Comparison of ENCODE assay signal across 14 mouse cellular contexts in the genomic region with DNA sequence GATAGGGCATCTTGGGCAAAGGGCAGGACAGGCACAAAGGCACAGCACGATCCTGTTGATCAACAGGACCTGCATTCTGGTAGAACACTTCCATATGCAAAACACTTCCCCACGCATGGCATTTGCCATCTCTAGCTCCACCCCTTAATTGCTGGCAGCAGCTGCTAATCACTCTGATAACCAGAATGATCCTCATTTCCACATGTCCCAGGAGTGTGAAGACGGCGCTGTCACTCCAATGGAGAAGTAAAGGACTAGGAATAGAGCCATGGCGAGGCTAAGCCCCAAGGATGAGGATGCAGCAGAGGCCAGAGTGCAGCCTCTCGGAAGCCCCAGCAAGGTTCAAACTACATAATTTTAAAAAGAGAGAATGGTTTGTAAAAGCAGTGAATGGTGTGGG. TPM values are rescaled to one million over a fixed set of nuclear protein-coding genes. Genes with fewer than 3 reads are reported as not detected.
A peak's percentile ranks its signal among the peaks of the same experiment; 100 is the strongest.
DNase-seq lines count a peak whose midpoint lies in the region; ATAC-seq and TF ChIP-seq lines count a peak whose summit lies in the region.
"Had no signal": no experiment of that assay in that cellular context is flagged by ENCODE, and none has a peak within 500 bp of the region (broad histone marks: within the 10 kb centered on the region; RNA-seq: fewer than 3 reads in every experiment).

No protein-coding gene starts in this region.

- peak overlapping the region; percentile 19 for H3K4me2 ChIP-seq in forebrain, embryonic 13.5 days
- H3K4me2 ChIP-seq in forebrain, embryonic 11.5 days (ENCODE audit: low read depth, low read length, severe bottlenecking) = no peak overlapping the region
- no peak overlapping the region for H3K4me2 ChIP-seq in lung, embryonic 16.5 days (ENCODE audit: low read depth, low read length)
- peak overlapping the region; percentile 30 for H3K4me2 ChIP-seq in forebrain, embryonic 16.5 days (ENCODE audit: low read length)
- H3K4me2 ChIP-seq in midbrain, postnatal 0 days (ENCODE audit: low read depth, low read length, poor library complexity, severe bottlenecking) = no peak overlapping the region
- no peak overlapping the region for H3K4me2 ChIP-seq in liver, postnatal 0 days (ENCODE audit: low read depth, low read length)
- H3K4me2 ChIP-seq: stomach, embryonic 15.5 days had no signal

- peak overlapping the region; percentile 67 for H3K27ac ChIP-seq in forebrain, embryonic 13.5 days
- H3K27ac ChIP-seq in forebrain, embryonic 11.5 days (ENCODE audit: low read depth, low read length) = no peak overlapping the region
- peak overlapping the region; percentile 38; the same call in 1 of the 2 replicates for H3K27ac ChIP-seq in lung, embryonic 16.5 days (ENCODE audit: low read length)
- peak overlapping the region; percentile 90 for H3K27ac ChIP-seq in forebrain, embryonic 16.5 days (ENCODE audit: low read length)
- peak overlapping the region; percentile 62 for H3K27ac ChIP-seq in midbrain, postnatal 0 days (ENCODE audit: low read depth, low read length)
- H3K27ac ChIP-seq in liver, postnatal 0 days (ENCODE audit: low read depth) = no peak overlapping the region
- H3K27ac ChIP-seq: stomach, embryonic 15.5 days had no signal

- no peak overlapping the region for H3K4me3 ChIP-seq in forebrain, embryonic 13.5 days
- no peak overlapping the region for H3K4me3 ChIP-seq in forebrain, embryonic 11.5 days (ENCODE audit: low read depth, low read length)
- H3K4me3 ChIP-seq in lung, embryonic 16.5 days (ENCODE audit: low read length) = no peak overlapping the region
- H3K4me3 ChIP-seq in forebrain, embryonic 16.5 days (replicated peaks; ENCODE audit: low read length) = no peak overlapping the region
- H3K4me3 ChIP-seq in midbrain, postnatal 0 days (ENCODE audit: low read depth, low read length) = no peak overlapping the region
- H3K4me3 ChIP-seq in liver, postnatal 0 days (ENCODE audit: low read depth, low read length) = no peak overlapping the region
- H3K4me3 ChIP-seq: stomach, embryonic 15.5 days had no signal

- DNase-seq in forebrain, embryonic 11.5 days (ENCODE audit: low spot score) = no peak
- no peak for DNase-seq in lung, adult 18-20 months
- DNase-seq in midbrain, postnatal 0 days (ENCODE audit: low spot score) = no peak
- no peak for DNase-seq in spleen, adult 18-20 months
- no peak for DNase-seq in liver, postnatal 0 days
- DNase-seq: cerebellum, adult 8-10 months; gastrocnemius, postnatal 36 days; kidney, postnatal 36 days; thymus, postnatal 36 days had no signal

- WGBS in forebrain, embryonic 13.5 days = 63% methylated on average over 6 of the region's 6 CpGs
- 74% methylated on average over 6 of the region's 6 CpGs for whole genome bisulfite sequencing in forebrain, embryonic 11.5 days
- 70% methylated on average over 6 of the region's 6 CpGs for WGBS in lung, embryonic 16.5 days
- 40% methylated on average over 6 of the region's 6 CpGs for WGBS in forebrain, embryonic 16.5 days
- 53% methylated on average over 6 of the region's 6 CpGs for WGBS in midbrain, postnatal 0 days
- whole genome bisulfite sequencing in liver, postnatal 0 days (ENCODE audit: insufficient replicate concordance) = 68% methylated on average over 6 of the region's 6 CpGs

- H3K9me3 ChIP-seq in forebrain, embryonic 13.5 days (replicated peaks) = no peaks in the 10 kb centered on the region
- H3K9me3 ChIP-seq in forebrain, embryonic 11.5 days (ENCODE audit: control insufficient read depth, low read length) = no peaks in the 10 kb centered on the region
- H3K9me3 ChIP-seq in lung, embryonic 16.5 days (ENCODE audit: control insufficient read depth, low read length) = no peaks in the 10 kb centered on the region
- H3K9me3 ChIP-seq in forebrain, embryonic 16.5 days (ENCODE audit: control insufficient read depth, low read length) = no peaks in the 10 kb centered on the region
- no peaks in the 10 kb centered on the region for H3K9me3 ChIP-seq in midbrain, postnatal 0 days (ENCODE audit: low read length)
- no peaks in the 10 kb centered on the region for H3K9me3 ChIP-seq in liver, postnatal 0 days (ENCODE audit: low read length)
- H3K9me3 ChIP-seq: stomach, embryonic 15.5 days had no signal

- H3K9ac ChIP-seq in forebrain, embryonic 13.5 days = no peak overlapping the region
- H3K9ac ChIP-seq in forebrain, embryonic 11.5 days (ENCODE audit: low read length) = no peak overlapping the region
- no peak overlapping the region for H3K9ac ChIP-seq in lung, embryonic 16.5 days (ENCODE audit: low read length)
- H3K9ac ChIP-seq in forebrain, embryonic 16.5 days (replicated peaks; ENCODE audit: low read depth, low read length) = 0 out of 2 replicates have a peak overlapping the region, but pooled peaks have one; percentile 4
- no peak overlapping the region for H3K9ac ChIP-seq in midbrain, postnatal 0 days (replicated peaks; ENCODE audit: low read length, poor library complexity, severe bottlenecking)
- no peak overlapping the region for H3K9ac ChIP-seq in liver, postnatal 0 days (replicated peaks)
- H3K9ac ChIP-seq: stomach, embryonic 15.5 days had no signal

- peaks cover 35% of the 10 kb centered on the region for H3K4me1 ChIP-seq in forebrain, embryonic 13.5 days
- H3K4me1 ChIP-seq in forebrain, embryonic 11.5 days (replicated peaks; ENCODE audit: control insufficient read depth, insufficient read depth, low read length) = 0 out of 2 replicates have a peak, but pooled peaks cover 3% of the 10 kb centered on the region
- H3K4me1 ChIP-seq in lung, embryonic 16.5 days (replicated peaks; ENCODE audit: control insufficient read depth, insufficient read depth, low read length) = peaks cover 32% of the 10 kb centered on the region
- peaks cover 36% of the 10 kb centered on the region for H3K4me1 ChIP-seq in forebrain, embryonic 16.5 days (replicated peaks; ENCODE audit: control insufficient read depth, insufficient read depth, low read length)
- peaks cover 17% of the 10 kb centered on the region for H3K4me1 ChIP-seq in midbrain, postnatal 0 days (ENCODE audit: insufficient read depth, low read length)
- peaks cover 21% of the 10 kb centered on the region for H3K4me1 ChIP-seq in liver, postnatal 0 days (ENCODE audit: insufficient read depth)

- TF ChIP-seq CTCF in midbrain, postnatal 0 days (IDR thresholded peaks at IDR 0.05) = no peak
- no peak for TF ChIP-seq CTCF in liver, postnatal 0 days (IDR thresholded peaks at IDR 0.05; ENCODE audit: low read depth)

- H3K27me3 ChIP-seq in forebrain, embryonic 13.5 days = no peaks in the 10 kb centered on the region
- H3K27me3 ChIP-seq in forebrain, embryonic 11.5 days (ENCODE audit: control insufficient read depth, insufficient read depth, low read length) = no peaks in the 10 kb centered on the region
- no peaks in the 10 kb centered on the region for H3K27me3 ChIP-seq in lung, embryonic 16.5 days (ENCODE audit: control insufficient read depth, insufficient read depth, low read depth, low read length)
- H3K27me3 ChIP-seq in forebrain, embryonic 16.5 days (replicated peaks; ENCODE audit: control insufficient read depth, insufficient read depth, low read length) = no peaks in the 10 kb centered on the region
- H3K27me3 ChIP-seq in midbrain, postnatal 0 days (ENCODE audit: insufficient read depth, low read length) = no peaks in the 10 kb centered on the region
- H3K27me3 ChIP-seq in liver, postnatal 0 days (ENCODE audit: insufficient read depth, low read length) = no peaks in the 10 kb centered on the region
- H3K27me3 ChIP-seq: stomach, embryonic 15.5 days had no signal

- no peaks in the 10 kb centered on the region for H3K36me3 ChIP-seq in forebrain, embryonic 13.5 days (ENCODE audit: poor library complexity, severe bottlenecking)
- H3K36me3 ChIP-seq in forebrain, embryonic 11.5 days (ENCODE audit: control insufficient read depth, insufficient read depth, low read length) = no peaks in the 10 kb centered on the region
- no peaks in the 10 kb centered on the region for H3K36me3 ChIP-seq in lung, embryonic 16.5 days (ENCODE audit: control insufficient read depth, insufficient read depth, low read length)
- H3K36me3 ChIP-seq in forebrain, embryonic 16.5 days (ENCODE audit: control insufficient read depth, insufficient read depth) = no peaks in the 10 kb centered on the region
- no peaks in the 10 kb centered on the region for H3K36me3 ChIP-seq in midbrain, postnatal 0 days (ENCODE audit: insufficient read depth, low read length)
- H3K36me3 ChIP-seq in liver, postnatal 0 days (replicated peaks; ENCODE audit: insufficient read depth, low read length) = no peaks in the 10 kb centered on the region

- ATAC-seq in forebrain, embryonic 13.5 days = peak; percentile 74
- ATAC-seq in forebrain, embryonic 11.5 days (replicated peaks; ENCODE audit: low FRiP score) = no peak
- ATAC-seq in lung, embryonic 16.5 days (ENCODE audit: low read depth) = no peak
- peak; percentile 59 for ATAC-seq in forebrain, embryonic 16.5 days
- ATAC-seq in midbrain, postnatal 0 days (ENCODE audit: low FRiP score) = peak; percentile 38; the same call in 1 of the 2 replicates
- ATAC-seq in liver, postnatal 0 days = no peak
- ATAC-seq: intestine, postnatal 0 days had no signal

- no peak for TF ChIP-seq EP300 in liver, postnatal 0 days (IDR thresholded peaks at IDR 0.05; ENCODE audit: low read depth)

RNA-seq across cellular contexts. Expression of gene Ankrd44, which starts 26.9 kb away (rescaled TPM):
- polyA plus RNA-seq in forebrain, embryonic 13.5 days (2015; fragmentation: Nextera tagmentation; extraction: Ambion mirVana) = 15.7 and 16.6 TPM in 2 replicates
- polyA plus RNA-seq in forebrain, embryonic 11.5 days (2014; fragmentation: Nextera tagmentation; extraction: Ambion mirVana) = 19.1 and 19.3 TPM in 2 replicates
- polyA plus RNA-seq in lung, embryonic 16.5 days (2015; fragmentation: Nextera tagmentation; extraction: Ambion mirVana) = 19.5 and 25.6 TPM in 2 replicates
- polyA plus RNA-seq in forebrain, embryonic 16.5 days (2015; fragmentation: Nextera tagmentation; extraction: Ambion mirVana) = 24.0 and 28.2 TPM in 2 replicates
- 51.6 and 68.9 TPM in 2 replicates for total RNA-seq in midbrain, postnatal 0 days (2014; rRNA removed)
- 13.2 and 16.7 TPM in 2 replicates for polyA plus RNA-seq in midbrain, postnatal 0 days (2015; fragmentation: Nextera tagmentation; extraction: Ambion mirVana)
- 4.0 and 4.7 TPM in 2 replicates for polyA plus RNA-seq in liver, postnatal 0 days (2015; fragmentation: Nextera tagmentation; extraction: Ambion mirVana)

Comparison
In these comparisons a context has a peak if more than half of its experiments do, and no peak if none do; other contexts are left out.
1. ATAC-seq: peak in forebrain, embryonic 13.5 days (single experiment), forebrain, embryonic 16.5 days (single experiment) and midbrain, postnatal 0 days (single experiment); none in forebrain, embryonic 11.5 days (single experiment), lung, embryonic 16.5 days (single experiment) and liver, postnatal 0 days (single experiment).
2. H3K27ac ChIP-seq: peak in forebrain, embryonic 13.5 days (single experiment), lung, embryonic 16.5 days (single experiment), forebrain, embryonic 16.5 days (single experiment) and midbrain, postnatal 0 days (single experiment); none in forebrain, embryonic 11.5 days (single experiment) and liver, postnatal 0 days (single experiment).
3. H3K4me2 ChIP-seq: peak in forebrain, embryonic 13.5 days (single experiment) and forebrain, embryonic 16.5 days (single experiment); none in forebrain, embryonic 11.5 days (single experiment), lung, embryonic 16.5 days (single experiment), midbrain, postnatal 0 days (single experiment) and liver, postnatal 0 days (single experiment).